Mouse (Mus musculus): Measurements from ENCODE around the gene Il27ra.

Il27ra gene

DNA sequence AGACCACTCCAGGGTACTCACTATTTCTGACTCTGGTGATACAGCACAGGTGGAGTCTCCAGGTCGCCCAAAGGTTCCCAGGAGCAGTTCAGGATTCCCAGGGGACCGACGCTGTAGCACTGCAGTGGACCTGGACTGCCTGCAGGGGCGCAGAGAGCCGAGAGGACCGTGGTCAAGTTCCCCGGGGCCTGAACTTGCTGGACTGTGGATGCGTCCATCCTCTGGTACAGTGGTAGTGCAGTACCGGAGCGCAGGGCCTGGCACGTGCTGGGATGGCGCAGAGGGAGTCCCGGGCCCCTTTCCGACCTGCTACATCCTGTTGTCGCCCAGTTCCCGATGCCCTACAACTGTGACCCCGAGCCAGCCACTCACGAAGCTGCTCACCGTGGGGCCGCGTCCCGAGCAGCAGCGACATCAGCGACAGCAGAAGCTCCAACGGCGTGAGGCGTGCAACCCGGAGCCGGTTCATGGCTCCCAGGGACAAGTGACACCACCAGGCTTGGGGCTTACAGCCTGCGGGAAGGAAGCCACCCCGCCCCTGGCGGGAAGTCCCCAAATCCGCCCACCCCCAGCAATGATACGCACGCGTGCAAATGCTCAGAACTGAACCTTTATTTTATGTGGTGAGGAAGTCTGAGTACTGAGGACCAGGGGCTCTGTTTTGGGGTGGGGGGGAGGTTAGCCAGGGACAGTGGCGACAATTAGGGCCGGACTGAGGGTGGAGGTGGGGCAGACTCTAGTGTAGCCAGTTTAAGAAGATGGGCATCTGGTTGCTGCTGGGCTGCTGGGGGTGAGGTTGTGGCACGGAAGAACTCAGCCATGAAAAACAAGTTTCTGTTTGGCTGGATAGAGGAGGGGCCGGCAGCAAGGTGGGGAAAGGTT lies at the start of gene Il27ra:
Gene Il27ra (minus strand): TSS at position 524 of the 882 bp plus-strand sequence.
- DNase-seq (ENCODE audit: low spot score in 2 of 2) = peak in 1 of 2 experiments; percentile 47

DNA sequence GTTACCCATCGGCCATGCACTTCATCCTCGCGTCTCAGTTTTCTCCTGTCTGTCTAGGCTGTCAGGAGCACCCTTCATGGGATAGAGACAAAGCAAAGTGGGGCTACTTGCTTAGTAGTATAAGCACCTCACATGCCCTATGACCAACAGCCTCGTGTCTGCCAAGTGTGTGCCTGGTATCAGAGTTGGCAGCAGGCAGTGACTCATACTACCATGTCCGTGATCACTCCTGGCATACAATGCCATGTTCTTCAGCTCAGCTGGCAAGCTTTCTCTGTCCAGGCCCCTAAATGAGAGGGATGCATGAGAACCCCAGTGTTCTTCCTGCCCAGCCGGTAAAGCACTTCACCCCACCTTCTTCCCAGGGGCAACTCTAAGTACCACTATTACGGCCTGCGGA lies 48.2 kb upstream of the Il27ra start:
- DNase-seq (ENCODE audit: low spot score in 2 of 2) = no peak

DNA sequence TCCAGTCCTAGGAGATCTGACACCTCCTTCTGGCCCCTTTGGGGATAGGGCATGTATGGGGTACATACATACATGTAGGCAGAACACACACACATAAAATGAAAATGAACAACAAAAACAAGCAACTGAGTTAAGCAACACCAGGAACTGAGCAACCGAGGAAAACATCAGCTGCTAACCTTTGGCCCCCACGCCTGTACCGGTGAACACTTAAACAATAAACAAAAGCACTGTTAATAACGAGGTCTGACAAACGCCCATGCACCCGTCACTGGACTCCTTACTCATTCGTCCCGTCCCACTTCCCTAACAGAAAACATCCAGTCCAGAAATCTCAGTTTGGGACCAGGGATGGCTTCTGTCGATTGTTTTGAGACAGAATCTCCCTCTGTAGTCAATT lies 46.9 kb upstream of the Il27ra start:
- DNase-seq (ENCODE audit: low spot score in 2 of 2) = no peak

DNA sequence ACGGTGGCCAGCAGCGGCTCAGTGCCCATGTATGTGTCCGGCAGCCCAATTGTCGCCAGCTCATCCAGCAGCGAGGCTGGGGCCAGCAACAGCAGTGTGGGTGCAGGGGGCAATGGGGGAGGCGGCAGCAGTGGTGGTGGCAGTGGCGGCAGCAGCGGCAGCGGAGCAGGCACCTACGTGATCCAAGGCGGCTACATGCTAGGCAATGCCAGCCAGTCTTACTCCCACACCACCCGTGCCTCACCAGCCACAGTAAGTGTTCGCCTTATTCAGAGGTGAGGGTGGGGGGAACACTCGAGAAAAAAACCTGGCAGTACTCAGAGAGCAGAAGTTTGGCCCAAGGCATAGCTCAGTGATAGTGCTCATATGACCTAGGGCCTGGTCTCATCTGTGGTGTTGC lies 45.4 kb upstream of the Il27ra start:
- no peak for DNase-seq (ENCODE audit: low spot score in 2 of 2)

DNA sequence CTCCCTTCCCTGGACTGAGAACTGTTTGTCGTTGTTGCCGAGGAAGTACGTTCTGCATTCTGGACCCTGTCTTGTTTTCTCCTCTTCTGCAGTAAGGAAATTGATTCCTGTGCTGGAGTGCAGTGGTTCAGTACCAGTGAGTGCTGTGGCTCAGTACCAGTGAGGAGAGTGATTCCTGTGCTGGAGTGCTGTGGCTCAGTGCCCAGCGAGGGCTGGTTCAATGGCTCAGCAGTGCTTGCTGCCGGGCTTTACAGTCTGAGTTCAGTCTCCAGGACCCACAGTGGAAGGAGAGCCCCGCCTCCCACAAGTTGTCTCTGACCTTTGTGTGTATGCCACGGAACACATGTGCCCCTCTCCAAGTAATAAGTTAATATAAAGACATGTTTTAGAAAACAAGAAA lies 44.8 kb upstream of the Il27ra start:
- no peak for DNase-seq (ENCODE audit: low spot score in 2 of 2)

DNA sequence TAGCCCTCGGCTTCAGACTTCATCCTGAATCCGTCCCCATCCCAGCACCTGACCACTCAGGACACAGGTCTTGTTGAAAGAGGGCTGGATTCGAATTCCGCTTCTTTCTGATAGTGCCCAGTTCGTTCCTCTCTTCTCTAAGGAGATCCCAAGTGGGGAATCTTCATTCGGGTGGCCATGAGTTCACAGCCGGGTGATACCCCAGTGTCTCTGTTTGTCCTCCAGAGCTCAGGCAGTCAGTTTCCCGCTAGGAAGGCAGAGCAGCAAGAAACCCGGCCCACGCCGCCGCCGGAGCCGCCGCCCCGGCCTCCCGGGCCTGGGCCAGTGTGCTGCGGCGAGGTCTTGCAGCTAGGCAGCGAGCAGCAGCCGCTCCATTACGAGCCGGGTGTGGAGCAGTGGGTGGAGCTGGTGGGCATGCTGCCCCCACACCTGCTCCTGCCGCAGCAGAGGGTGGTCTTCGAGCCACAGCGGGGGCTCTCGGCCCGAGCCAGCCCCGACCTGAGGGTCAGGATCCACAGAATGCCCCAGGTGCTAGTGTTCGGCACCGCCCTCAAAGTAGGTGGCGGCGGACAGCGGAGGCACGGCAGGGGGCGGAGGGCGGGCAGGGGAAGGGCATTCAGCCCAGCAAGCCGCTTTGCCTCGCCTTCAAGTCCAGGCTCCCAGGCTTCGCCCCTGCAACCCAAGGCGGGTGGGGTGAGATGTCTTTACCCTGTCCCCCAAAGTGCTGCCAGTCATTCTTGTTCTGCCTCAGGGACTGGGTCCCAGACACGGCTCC lies 42.1 kb upstream of the Il27ra start:
- no peak for DNase-seq (ENCODE audit: low spot score in 2 of 2)

DNA sequence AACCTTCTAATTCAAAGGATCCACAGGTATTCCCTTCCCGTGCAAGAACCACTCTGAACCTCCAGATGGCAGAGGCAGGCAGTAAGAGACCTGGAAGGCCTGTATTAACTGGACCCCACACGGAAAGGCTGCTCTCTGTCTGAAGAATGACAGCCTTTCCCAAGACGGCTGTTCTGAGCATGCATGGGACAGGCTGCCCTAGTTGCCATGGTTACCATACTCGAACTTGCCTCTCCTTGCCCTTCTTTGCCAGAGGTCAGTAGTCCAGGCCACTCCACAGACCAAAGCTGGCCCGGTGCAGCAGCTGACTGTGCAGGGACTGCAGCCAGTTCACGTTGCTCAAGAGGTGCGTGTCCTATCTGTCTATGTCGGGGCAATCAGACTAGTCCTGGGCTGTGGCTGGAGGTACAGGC lies 41.4 kb upstream of the Il27ra start:
- no peak for DNase-seq (ENCODE audit: low spot score in 2 of 2)

DNA sequence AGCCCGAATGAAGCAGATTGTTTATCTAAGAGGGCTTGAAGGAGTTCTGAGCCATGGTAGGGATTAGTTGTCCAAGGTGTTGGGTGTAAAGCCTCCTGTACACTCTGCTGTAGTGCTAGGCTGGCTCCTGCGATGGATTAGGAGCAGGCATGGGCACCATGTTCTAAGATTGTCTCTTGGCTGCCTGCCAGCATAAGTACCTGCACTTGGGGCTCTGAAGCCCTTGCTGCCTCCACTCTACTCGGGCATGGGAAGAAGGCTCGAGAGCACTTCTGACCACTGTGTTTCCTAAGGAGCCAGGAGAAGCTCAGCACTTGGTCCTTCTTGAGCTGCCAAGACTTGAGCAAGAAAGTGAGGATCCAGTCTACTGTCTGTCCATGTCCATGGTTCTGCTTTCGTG lies 36.8 kb upstream of the Il27ra start:
- DNase-seq (ENCODE audit: low spot score in 2 of 2) = no peak

DNA sequence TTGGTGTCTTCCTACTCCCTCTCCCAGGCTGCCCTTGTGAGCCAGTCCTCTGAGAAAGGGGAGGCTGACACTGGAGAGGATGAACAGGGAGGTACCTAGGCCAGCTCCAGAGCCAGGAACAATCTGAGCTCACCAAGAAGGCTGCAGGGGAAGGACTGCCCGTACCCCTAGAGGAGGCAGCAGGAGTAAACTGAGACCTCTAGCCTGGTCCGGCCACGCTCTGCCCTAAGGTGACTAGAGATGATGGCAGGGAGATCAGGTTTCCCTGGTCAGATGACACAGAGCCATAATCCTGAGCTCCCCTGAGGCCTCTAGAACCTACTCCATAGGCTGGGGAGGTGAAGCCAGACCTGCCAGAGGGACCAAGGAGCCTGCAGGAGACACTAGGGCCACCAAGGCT lies 34.5 kb upstream of the Il27ra start:
- DNase-seq (ENCODE audit: low spot score in 2 of 2) = no peak

DNA sequence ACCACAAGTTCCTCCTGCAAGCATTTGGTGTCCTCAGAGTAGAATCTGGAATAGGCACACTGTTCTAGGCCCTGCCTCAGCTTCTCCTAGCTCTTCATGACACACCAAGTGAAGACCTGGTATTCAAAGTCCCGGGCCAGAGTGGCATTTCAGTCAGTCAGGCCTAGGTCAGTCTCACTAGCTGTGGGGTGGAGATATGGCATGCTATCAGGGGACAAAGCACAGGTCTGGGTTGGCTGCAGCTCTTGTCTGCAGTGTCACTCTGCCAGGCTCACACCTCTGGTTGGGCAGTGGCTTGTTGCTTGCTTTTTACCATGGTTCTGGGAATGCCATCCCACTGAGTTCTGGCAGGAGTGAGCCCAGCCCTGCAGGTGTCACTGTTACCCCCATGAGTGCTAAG lies 34.0 kb upstream of the Il27ra start:
- DNase-seq (ENCODE audit: low spot score in 2 of 2) = no peak

DNA sequence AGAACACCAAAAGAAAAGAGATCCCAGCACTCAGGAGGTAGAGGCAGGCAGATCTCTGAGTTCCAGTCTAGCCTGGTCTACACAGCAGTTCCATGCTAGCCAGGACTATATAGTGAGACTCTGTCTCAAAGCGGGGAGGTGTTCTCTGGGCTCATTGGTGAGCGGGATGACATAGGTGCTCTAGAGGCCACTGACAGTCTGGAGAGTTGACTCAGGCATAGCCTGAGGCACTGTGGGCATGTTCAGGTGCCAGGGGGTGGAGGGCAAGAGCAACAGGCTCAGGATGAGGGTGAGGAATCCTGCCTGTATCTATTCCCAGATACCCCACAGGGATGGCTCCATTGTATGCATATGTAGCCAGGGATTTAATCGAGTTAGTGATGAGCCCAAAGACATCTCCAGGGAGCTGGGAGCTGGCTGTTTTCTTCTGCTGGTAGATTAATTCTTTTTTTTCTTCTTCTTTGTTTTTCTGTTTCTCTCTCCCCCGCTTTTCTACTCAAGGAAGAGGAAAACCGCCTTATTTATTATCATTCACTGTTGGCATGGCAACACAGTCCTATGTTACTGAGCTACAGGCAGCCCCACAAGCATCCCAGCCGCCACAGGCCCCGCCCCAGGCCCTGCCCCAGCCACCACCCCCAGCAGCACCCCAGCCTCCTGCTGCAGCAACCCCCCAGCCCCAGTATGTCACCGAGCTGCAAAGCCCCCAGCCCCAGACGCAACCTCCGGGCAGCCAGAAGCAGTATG lies 31.0 kb upstream of the Il27ra start:
- DNase-seq (ENCODE audit: low spot score in 2 of 2) = no peak

DNA sequence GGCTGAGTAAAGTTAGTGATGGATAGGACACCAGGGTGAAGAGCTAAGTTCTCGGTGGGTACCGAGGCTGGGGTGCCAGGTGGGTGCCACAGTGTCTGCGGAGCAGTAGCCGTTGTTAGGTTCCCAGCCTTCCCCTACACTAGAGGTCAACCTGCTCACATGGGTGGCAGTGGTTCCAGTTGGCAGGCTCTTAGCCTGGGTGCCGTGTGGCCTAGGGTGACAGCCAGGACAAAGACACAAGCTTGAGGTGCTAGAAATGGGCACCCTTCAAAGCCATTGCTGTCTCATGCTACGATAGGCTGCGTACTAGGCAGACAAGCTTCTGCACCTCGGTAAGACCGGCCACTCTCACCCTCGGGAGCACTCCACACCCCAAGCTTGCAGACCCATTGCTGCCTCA lies 29.9 kb upstream of the Il27ra start:
- DNase-seq (ENCODE audit: low spot score in 2 of 2) = no peak

DNA sequence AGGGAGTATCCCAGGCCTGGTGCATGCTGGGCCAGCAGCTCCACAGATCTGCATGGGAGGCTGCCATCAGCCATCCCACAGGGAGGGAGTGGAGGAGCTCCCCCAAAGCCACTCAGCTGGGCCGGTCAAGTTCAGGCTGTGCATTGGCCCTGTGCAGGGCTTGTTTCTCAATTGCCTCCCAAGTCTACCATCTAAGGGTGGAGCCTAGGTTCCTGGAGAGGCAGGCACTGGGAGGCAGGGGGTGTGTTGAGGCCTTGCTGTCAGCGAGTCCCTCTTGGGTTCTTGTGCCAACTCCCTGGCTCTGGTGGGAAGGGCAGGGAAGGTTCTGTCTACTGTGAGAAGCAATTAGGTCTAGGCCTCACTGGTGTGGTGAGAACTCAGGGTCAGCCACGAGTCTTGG lies 29.5 kb upstream of the Il27ra start:
- no peak for DNase-seq (ENCODE audit: low spot score in 2 of 2)

DNA sequence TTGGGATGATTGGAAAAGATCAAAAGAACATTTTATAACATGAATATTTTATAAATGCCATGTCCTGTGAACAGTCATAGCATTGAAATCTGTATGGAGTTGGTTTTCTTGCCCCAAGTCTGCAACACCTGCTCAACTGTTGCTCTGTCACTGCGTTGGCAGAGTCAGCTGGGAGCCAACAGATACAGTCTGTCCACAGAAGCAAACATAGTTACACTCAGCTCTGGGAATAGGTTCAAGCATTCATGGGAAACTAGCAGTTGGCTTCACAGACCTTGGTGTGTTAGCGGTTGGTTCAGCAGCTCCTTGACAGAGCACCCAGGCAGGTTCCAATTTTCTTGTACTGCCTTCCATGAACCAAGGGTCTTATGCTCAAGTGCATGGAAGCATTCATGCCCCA lies 28.3 kb upstream of the Il27ra start:
- DNase-seq (ENCODE audit: low spot score in 2 of 2) = no peak

DNA sequence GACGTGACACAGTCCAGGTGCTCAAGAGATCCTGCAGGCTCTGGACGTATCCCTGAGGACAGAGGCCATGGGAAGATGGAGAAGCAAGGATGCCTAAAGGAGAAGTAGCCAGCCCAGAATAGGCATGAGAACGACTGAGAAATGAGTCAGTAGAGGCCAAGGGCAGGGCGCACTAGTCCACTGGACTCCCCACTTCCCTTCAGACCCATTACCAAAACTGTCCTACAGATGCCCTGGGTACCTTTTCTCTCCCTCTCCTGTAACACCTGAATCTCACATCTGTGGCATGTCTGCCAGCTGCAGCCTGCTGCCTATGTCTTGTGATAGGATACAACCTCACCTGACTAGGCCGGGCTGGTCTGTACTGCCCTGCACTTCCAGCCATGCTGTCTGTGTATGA lies 27.9 kb upstream of the Il27ra start:
- DNase-seq (ENCODE audit: low spot score in 2 of 2) = no peak

DNA sequence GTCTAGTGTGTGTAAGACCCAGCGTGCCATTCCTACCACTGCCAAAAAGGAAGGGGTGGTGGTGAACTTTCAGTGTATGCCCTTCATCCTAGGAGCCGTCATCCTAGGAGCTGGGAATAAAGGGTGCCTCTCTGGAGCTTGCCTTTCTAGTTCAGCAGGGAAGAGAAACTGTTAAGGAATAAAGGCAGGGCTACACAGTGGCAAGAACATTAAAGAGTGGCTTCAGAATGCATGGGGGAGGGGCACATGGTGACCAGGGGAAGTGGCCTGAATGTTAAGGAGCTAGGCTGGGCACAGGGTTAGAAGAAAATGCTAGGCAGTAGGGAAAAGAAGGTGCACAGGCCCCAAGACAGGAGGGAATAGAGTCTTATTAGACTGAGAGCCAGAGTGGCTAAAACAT lies 27.4 kb upstream of the Il27ra start:
- DNase-seq (ENCODE audit: low spot score in 2 of 2) = no peak

DNA sequence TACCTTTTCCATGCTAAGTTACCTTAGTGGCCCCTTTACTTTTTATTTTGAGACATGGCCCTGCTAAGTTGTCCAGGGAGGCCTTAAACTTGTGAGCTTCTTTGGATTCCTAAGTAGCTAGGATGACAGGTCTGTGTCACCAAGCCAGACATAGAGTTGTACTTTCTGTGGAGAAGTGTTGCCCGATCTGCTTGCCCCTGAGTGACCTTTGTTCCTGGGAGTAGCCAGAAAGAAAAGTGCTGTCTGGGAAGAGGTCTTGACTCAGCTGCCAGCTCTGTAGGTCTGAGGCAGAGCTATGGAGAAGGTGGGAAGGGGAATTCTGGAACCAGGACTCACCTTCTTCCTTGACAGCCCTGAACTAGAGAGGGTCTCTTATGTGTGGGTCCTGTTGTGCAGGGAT lies 26.8 kb upstream of the Il27ra start:
- DNase-seq (ENCODE audit: low spot score in 2 of 2) = no peak

DNA sequence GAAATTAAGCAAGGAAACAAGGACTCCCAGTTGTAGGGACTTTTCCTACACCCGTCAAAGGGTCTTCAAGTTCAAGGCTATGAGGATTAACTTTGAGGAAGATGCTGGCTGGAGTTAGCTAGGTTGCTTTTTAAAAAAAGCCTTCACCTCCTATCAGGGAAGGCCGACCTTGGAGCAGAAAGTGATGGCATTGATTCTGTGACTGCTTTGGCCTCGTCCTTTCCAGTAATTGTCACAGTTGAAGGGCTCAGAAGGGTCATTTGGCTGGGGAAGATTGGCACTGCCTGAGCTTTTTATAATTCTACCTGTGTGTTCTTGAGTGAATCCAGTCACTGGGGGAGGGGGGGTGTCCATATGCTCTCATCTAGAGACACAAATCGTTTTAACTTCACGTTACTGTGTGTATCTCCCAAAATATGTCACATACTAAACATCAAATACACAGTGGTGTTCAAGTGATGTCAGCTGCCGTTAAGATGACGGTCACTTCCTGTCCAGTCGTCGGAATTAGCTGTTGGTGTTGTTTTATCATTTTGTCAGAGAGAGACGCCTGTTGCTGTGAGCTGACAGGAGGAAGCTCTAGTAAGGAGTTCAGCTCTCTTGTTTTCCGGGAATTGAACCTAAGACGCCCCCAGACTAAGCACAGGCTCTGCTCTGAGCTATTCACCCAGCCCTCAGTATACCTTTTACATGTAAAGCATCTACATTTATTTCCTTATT lies 26.1 kb upstream of the Il27ra start:
- DNase-seq (ENCODE audit: low spot score in 2 of 2) = no peak

DNA sequence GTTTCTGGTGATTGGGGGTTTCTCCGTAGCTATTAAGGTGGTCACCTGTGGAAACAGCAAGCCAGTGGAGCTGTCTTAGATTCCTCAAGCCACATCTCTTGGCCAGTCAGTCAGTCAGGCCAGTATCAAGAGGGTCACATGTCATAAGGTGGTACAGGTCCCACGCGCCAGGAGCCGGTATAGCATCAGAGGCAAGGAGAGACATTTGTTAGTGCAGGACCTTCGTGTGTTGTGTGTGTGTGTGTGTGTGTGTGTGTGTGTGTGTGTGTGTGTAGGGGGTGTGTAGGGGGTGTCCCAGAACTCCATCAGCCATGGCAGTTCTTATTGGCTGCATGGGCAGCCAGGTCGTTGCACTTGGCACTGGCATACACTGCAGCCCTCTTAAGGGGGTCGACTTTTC lies 25.5 kb upstream of the Il27ra start:
- DNase-seq (ENCODE audit: low spot score in 2 of 2) = no peak

DNA sequence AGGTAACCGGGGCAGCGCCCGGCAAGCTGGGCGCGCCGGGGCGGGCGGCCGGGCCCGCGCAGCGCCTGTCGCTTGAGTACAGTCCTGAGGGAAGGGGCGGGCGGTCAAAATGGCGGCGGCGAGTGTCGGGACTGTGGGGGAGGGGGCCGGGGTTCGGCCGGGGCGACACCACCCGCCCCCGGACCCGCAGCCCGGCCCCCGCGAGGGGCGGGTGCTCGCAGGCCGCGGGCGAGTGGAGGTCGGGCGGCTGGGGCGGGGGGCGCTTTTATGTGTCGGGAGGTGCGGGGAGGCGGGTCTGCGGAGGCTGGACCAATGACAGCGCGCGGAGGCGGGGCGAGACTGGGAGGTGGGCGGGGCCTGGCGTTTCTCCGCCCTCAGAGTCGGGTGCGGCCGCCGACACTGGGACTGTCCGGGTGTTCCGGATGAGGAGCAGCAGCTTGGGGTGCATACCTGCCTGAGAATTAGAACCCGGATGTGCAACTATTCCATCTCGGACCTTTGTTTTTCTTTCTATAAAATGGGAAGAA lies 24.7 kb upstream of the Il27ra start:
- peak; percentile 96 for DNase-seq (ENCODE audit: low spot score in 2 of 2)

DNA sequence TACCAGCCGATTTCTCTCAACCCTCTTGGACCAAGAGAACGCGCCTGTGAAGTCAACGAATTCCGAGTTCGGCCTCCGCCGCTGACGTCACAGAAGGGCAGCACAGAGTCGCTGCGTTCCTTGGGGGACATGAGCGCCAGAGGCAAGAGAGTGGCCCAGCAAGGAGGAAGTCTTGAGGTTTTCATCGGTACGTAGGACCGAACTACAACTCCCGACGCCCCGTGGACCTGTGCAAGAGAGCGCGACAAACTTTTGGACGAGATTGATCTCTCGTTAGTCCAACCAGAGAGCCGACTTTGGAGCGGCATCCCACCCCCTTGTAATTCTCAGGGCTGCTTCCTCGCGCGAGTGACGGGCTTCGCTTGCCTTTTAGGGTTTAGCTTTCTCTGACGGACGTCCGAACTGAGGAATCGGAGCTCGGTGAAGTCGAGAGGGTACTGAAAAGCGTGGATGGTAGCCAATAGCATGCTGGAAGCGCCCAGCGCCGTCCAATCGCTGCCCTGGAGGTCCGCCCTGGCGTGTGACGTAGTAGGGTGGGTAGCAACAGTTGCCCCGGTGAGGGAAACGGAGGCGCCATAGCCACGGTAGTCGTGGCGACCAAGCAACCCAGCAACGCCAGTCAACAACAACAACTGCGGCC lies 24.0 kb upstream of the Il27ra start, which contains the start of gene Rfx1:
Gene Rfx1 (plus strand): TSS at position 544 of the 640 bp plus-strand sequence.
- DNase-seq (ENCODE audit: low spot score in 2 of 2) = peak; percentile 94 to 98
